Mouse (Mus musculus) 3T3-L1 (cell line): Measurements from ENCODE around the gene Galnt2.
A peak's percentile ranks its signal among the peaks of the same experiment; 100 is the strongest.

ENCODE experiments used
- DNase-seq: peaks from one replicate; pipeline ENCODE4 v3.0.0-alpha.2; 2015; ENCODE audit warnings: low read depth, low spot score

Gene Galnt2

GRCm38 (mm10) chr8:124234496-124234895 lies 3.3 kb downstream of the Galnt2 start:
- no peak for DNase-seq

DNA sequence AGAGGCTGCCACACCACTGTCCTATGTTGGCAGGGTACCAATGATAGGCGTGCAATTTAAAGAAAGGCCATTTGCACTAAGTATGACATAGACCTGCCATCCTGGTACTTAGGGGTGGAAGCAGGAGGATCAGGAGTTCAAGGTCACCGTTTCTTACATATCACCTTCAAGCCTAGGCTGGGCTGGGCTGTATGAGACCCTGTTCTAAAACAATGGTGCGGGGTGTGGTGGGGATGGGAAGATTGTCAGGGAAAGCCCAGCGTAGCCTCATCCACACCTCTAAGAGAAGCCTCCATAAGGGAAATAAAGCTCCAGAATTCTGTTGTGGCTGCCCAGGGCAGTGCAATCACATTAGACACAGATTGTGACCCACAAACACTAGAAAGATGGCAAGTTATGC lies 4.3 kb downstream of the Galnt2 start:
- DNase-seq = no peak

GRCm38 (mm10) chr8:124239350-124239749 lies 8.2 kb downstream of the Galnt2 start:
- DNase-seq = no peak

- DNase-seq = peak; percentile 30
Measured at GRCm38 (mm10) chr8:124240932-124241331, 9.7 kb downstream of the Galnt2 start.

GRCm38 (mm10) chr8:124242208-124242607 lies 11.0 kb downstream of the Galnt2 start:
- no peak for DNase-seq

GRCm38 (mm10) chr8:124242913-124243312 lies 11.7 kb downstream of the Galnt2 start:
- DNase-seq = no peak

DNA sequence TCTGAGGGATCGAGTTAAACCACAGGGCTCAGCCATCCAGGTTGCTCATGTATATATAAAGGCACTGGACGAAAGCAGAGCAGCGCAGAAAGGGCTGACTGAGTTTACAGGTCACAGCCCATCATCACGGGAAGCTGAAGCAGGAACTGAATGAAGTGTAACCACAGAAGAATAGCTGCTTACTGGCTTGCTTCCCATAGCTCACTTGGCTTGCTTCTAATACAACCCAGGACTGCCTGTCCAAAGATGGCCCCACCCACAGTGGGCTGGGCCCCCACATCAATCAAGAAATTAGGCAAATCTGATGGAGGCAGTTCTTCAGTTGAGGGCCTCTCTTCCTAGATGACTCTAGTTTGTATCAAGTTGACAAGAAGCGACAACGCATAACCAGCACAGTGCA lies 16.4 kb downstream of the Galnt2 start:
- DNase-seq = no peak

DNA sequence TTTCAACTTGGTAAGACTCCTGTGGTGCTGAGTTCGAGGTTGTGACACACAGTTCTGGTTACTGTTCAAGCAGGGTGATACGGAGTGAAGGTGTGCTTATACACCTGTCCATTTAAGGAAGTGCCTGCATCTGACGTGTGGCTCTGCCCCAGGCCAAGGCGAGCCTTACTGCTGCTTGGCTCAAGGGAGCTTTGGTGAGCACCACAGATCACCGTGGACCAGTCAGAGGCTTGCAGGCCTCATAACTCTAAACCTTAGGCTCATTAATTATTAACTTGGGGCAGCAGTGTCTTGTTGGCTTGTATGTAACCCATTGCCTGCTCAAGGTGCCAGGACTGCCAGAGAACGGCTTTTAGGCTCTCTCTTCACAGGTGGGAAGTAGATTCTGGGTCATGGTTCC lies 17.5 kb downstream of the Galnt2 start:
- DNase-seq = no peak

GRCm38 (mm10) chr8:124250255-124250654 lies 19.1 kb downstream of the Galnt2 start:
- no peak for DNase-seq

DNA sequence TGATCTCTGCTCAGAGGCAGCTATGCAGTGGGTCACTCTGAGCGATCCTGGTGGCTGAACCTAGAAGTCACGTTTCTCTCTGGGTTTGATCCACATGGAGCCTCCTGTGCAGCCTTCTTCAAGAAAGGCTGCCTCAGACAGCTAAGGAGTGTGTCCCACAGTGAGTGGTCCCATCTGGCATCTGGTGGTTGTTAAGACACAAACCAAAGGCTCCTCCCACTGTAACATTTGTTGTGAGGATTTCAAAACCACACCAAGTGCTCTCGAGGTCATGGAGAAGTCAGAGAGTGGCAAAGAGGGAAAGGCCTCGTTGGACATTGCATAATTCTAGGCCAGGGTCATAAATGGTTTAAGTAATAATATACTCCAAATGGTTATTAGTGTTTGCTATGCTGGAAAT lies 19.6 kb downstream of the Galnt2 start:
- DNase-seq = peak; percentile 64

DNA sequence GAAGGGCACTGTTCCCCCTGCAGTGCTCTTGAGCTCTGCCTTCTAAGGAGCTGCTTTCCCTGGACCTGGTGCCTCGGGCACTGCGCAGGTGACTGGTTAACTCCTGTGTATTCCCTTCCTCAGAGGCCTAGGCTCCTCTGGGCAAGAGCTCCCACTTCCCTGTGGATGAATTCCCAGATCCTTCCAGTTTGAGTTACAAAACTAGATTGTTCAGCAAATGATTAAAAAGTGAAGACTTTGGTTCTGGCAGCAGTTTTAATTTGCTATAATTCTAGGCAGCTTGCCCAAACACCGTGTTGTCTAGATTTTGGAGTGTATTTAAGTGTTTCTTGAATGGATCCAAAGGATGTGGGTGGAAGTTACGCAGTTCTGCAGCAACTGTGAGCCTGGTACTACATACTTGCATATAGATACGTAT lies 21.4 kb downstream of the Galnt2 start:
- DNase-seq = no peak

DNA sequence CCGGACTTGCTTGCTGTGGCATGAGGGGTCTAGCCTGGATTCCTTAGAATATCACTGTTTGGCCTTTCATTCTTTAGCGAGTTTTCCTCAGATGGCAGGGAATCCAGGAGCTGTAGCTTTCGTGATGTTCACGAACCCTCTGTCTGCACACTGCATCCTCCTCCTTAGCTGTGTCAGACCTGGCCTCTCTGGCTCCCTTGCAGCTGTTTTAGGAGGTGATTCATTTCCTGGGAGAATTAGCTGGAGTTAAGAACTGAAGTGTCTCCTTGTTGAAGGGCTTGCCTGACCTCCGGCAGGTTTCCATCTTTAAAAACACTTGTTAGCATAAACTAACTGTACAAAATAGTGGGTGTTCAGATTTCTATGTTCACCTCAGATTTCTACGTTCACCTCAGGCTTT lies 22.7 kb downstream of the Galnt2 start:
- DNase-seq = peak; percentile 67

- DNase-seq = peak; percentile 62
Measured at GRCm38 (mm10) chr8:124256841-124257240, 25.6 kb downstream of the Galnt2 start.

DNA sequence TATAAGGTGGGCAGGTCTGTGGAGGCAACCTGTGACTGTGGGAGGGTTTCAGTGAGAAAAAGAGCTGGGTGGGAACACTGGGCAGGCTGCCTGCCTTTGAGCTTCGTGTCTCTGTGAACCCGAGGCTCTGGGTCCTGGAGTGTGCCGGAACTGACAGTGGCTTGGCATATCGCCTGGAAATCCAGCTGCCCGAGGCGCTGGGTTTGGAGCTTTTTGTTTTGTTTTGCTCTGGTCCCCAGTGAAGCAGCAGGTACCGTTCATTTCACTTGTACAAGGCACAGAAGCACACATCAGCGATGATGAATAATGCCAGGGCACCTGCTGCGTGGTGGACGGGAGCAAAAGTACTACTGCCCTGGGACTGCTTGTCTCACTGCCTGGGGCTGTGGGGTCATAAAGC lies 26.2 kb downstream of the Galnt2 start:
- peak; percentile 92 for DNase-seq

DNA sequence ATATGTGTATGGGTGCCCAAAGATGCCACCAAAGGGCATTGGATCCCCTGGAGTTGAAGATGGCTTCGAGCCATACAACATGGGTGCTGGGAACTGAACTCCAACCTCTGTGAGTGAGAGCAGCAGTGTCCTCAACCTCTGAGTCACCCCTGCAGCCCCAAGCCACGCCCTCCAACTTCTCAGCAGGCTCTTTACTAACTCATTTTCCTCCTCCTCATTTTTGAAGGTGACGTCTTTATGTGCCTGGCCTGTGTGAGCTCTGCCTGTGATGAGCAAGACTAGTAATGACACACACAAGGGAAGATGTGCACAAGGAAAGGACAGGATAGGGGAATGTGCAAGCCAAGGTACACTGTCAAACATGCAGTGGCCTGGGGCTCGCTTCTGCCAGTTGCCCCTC lies 28.0 kb downstream of the Galnt2 start:
- peak; percentile 56 for DNase-seq

DNA sequence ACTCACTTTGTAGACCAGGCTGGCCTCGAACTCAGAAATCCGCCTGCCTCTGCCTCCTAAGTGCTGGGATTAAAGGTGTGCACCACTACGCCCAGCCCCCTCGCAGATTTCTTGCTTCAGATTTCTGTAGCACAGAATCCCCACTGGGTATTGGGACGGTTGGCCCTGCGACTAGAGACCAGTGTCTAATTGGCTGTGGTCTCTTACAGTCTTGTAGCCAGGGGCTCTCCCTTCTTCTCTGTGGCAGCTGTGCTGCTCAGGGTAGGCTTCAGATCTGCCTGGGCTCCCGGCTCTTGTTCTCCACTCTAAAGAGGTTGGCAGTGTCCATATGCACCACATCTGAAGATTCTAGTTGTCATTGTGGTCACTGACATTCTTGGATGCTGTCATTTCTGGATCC lies 28.7 kb downstream of the Galnt2 start:
- peak; percentile 48 for DNase-seq

GRCm38 (mm10) chr8:124260371-124260770 lies 29.2 kb downstream of the Galnt2 start:
- no peak for DNase-seq

DNA sequence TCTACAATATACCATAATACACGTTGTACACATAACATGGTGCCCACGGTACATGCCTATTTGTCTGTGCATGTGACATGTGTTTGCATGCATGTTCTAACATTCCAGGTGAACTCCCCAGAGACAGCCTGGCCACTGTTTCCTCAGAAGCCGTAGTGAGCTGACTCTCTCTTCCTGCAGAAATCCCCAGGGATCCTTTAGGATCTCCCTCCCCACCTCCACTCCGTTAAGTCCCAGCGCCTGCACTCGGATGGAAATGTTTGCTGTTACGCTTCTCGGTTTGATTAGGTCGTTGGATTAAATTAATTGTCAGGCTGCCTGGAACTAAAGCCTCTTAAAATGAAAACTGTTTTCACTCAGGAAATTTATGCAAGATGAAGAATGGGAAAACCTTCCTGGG lies 31.9 kb downstream of the Galnt2 start:
- no peak for DNase-seq

DNA sequence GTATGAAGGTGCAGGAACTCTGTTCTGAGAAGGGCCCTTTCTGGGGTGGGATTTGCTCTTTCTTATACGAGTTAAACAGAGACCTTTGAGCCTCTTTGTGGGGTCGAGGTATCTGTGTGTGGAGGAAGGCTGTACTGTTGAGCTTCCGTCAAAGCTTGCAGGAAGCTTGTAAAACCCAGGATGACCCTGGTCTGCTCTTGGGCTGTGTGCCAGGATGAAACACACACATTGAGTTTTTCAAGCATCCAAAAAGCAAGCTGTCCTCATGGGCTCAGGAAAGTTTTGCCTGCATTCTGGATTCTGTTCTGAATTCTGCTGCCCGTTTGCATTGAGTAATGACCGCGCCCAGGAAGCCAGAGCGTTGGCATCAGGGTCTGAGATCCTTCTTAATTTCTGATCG lies 32.8 kb downstream of the Galnt2 start:
- no peak for DNase-seq

DNA sequence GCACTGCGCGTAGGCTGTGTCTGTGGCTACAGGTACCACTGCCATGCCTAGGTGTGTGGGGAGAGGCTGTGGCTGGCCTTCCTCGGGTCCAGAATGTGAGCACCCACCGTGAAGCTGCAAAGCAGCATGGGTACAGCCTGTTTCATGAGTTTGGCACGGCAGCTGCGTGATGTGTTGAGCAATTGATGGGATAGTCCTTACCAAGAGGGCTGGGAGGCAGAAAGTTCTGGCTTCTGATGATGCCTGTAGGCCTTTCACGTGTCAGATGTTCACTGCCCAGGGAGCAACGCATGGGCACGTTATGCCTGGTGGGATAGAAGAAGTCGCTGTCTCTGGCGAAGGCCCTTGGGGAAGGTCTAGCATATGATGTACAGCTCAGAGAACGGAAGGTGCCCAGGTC lies 33.5 kb downstream of the Galnt2 start:
- no peak for DNase-seq

- no peak for DNase-seq
Measured at GRCm38 (mm10) chr8:124265130-124265529, 33.9 kb downstream of the Galnt2 start.

DNA sequence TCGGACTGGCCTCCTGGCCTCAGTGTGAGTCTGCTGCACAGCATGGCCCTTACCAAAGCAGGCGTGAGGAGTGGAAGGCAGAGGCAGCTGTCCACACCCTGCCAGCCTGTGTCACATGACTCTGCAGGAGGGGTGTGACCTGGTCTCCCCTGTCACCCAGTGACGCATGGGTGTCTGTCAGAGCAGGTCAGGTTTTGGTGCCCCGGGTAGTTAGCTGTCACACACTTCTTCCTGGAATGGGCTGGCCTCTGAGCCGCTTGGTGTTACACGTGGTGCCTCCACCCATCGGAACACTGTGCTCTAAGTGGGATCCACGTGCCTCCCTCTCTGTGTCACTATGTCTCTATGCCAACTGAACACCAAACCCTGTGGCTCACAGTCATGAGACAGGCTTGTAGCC lies 34.6 kb downstream of the Galnt2 start:
- DNase-seq = no peak

DNA sequence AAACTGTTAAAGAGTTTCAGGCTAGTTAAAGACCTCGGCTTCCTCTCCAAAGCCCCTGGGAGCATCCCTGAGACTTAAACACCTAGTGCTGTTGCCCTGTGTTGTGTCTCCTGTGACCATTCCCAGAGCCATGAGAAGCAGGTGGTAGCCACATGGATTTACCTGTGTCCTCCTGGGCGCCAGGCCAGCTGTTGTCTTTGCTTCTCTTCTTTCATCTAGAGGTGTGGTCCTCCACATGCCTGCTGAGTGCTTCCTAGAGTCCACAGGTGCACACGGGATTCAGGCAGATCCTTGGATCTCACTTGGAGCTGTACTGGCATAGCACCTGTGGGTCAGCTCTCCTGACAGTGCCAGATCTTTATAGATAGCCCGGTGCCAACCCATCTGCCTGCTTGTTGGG lies 36.0 kb downstream of the Galnt2 start:
- no peak for DNase-seq

DNA sequence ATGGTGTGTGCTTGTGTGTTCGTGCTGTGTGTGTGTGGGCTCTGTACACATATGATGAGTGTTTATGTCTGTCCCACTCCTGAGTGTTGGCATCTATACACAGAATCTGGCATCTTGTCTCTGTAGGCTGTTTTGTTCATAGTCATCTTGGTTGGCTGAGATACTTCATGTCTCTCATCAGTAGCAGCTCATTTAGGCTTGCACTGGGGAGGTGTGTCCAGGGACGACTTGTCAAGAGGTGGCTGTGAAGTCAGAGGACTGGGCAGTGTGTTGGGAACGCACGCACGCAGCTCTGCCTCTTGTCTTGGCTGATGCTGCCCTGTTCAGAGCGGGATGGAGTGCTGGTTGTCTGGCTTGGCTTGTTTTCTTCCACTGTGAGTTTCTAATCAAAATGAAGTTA lies 39.3 kb downstream of the Galnt2 start:
- no peak for DNase-seq

- DNase-seq = peak; percentile 51
Measured at GRCm38 (mm10) chr8:124270904-124271303, 39.7 kb downstream of the Galnt2 start.
